Comparison of ENCODE assay signal across 15 mouse cellular contexts in the genomic region with DNA sequence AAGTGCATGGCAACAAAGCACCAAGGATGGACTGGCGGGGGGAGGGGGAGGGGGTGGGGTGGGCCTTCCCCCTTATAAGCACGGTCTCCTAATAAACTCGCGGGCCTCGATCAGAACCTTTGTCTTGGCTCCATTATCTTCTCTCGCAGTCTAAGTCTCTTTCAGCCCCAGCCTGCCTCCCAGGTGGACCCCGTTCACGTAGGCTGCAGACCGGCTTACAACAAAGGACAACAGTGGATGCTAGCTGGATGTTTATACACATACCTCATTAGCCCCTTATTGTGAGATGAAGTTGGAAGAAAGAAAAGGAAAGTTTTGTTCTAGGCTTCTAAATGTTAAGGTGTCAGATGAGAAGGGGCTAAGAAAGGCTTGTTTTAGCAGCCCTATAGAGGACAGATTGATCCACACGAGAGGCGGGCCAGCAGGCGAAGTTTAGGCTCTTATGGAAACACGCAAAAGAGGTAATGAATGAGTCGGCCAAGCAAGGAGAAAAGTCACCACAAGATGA.
DNase-seq lines count a peak whose midpoint lies in the region; ATAC-seq and TF ChIP-seq lines count a peak whose summit lies in the region.
"Had no signal": no experiment of that assay in that cellular context is flagged by ENCODE, and none has a peak within 500 bp of the region (broad histone marks: within the 10 kb centered on the region; RNA-seq: fewer than 3 reads in every experiment).

No protein-coding gene starts in this region.

- H3K36me3 ChIP-seq in embryonic facial prominence, embryonic 14.5 days (ENCODE audit: control insufficient read depth, insufficient read depth, low read length) = no peaks in the 10 kb centered on the region
- H3K36me3 ChIP-seq in hindbrain, embryonic 13.5 days = no peaks in the 10 kb centered on the region
- no peaks in the 10 kb centered on the region for H3K36me3 ChIP-seq in midbrain, embryonic 14.5 days (ENCODE audit: control insufficient read depth, insufficient read depth, low read length)
- H3K36me3 ChIP-seq in heart, adult 2 months (ENCODE audit: control insufficient read depth, insufficient read depth, low read length) = no peaks in the 10 kb centered on the region
- H3K36me3 ChIP-seq: liver, embryonic 13.5 days had no signal

- no peaks in the 10 kb centered on the region for H3K79me2 ChIP-seq in heart, adult 2 months (replicated peaks; ENCODE audit: control insufficient read depth, insufficient read depth, low read length)

- TF ChIP-seq EP300 in heart, adult 2 months (IDR thresholded peaks at IDR 0.05; ENCODE audit: insufficient read depth, low read depth, low read length) = no peak

- intact Hi-C loops in heart, adult 2 months (cut with DNase I) = no loop called here

- no peak overlapping the region for H3K4me3 ChIP-seq in embryonic facial prominence, embryonic 14.5 days (ENCODE audit: low read depth, low read length)
- H3K4me3 ChIP-seq in hindbrain, embryonic 13.5 days = no peak overlapping the region
- no peak overlapping the region; the same call in 1 of the 2 replicates for H3K4me3 ChIP-seq in midbrain, embryonic 14.5 days (replicated peaks; ENCODE audit: low read depth, low read length)
- no peak overlapping the region for H3K4me3 ChIP-seq in heart, adult 2 months
- H3K4me3 ChIP-seq: left cerebral cortex, adult 2 months; liver, embryonic 13.5 days had no signal

- TF ChIP-seq POLR2A in heart, adult 2 months (IDR thresholded peaks at IDR 0.05; ENCODE audit: insufficient read depth, low read depth, low read length) = no peak

- H3K4me1 ChIP-seq in embryonic facial prominence, embryonic 14.5 days (ENCODE audit: control insufficient read depth, insufficient read depth, low read length) = no peaks in the 10 kb centered on the region; the same call in 1 of the 2 replicates
- H3K4me1 ChIP-seq in hindbrain, embryonic 13.5 days (replicated peaks) = peaks cover 14% of the 10 kb centered on the region
- peaks cover 4% of the 10 kb centered on the region; the same call in 1 of the 2 replicates for H3K4me1 ChIP-seq in midbrain, embryonic 14.5 days (ENCODE audit: control insufficient read depth, insufficient read depth, low read length)
- H3K4me1 ChIP-seq in heart, adult 2 months (ENCODE audit: control insufficient read depth, insufficient read depth, low read length) = no peaks in the 10 kb centered on the region

- no peak for ATAC-seq in embryonic facial prominence, embryonic 14.5 days (ENCODE audit: low read depth)
- ATAC-seq in hindbrain, embryonic 13.5 days (ENCODE audit: low FRiP score) = no peak
- peak; percentile 34; the same call in 1 of the 2 replicates for ATAC-seq in midbrain, embryonic 14.5 days (ENCODE audit: low FRiP score, low TSS enrichment)
- ATAC-seq: Patski had no signal

- H3K9me3 ChIP-seq in embryonic facial prominence, embryonic 14.5 days (ENCODE audit: control insufficient read depth, low read length) = no peaks in the 10 kb centered on the region
- no peaks in the 10 kb centered on the region for H3K9me3 ChIP-seq in hindbrain, embryonic 13.5 days
- no peaks in the 10 kb centered on the region for H3K9me3 ChIP-seq in midbrain, embryonic 14.5 days (ENCODE audit: control insufficient read depth, low read length)
- H3K9me3 ChIP-seq: liver, embryonic 13.5 days had no signal

- H3K27ac ChIP-seq in embryonic facial prominence, embryonic 14.5 days (replicated peaks; ENCODE audit: low read depth, low read length) = no peak overlapping the region
- no peak overlapping the region for H3K27ac ChIP-seq in hindbrain, embryonic 13.5 days
- H3K27ac ChIP-seq in midbrain, embryonic 14.5 days (replicated peaks; ENCODE audit: low read depth, low read length) = no peak overlapping the region
- no peak overlapping the region for H3K27ac ChIP-seq in heart, adult 2 months
- H3K27ac ChIP-seq: kidney, postnatal 0 days; left cerebral cortex, adult 2 months; liver, embryonic 13.5 days; macrophage had no signal

- 0 out of 2 replicates have a peak overlapping the region, but pooled peaks have one; percentile 15 for H3K4me2 ChIP-seq in embryonic facial prominence, embryonic 14.5 days (ENCODE audit: low read depth, low read length)
- peak overlapping the region; percentile 44 for H3K4me2 ChIP-seq in hindbrain, embryonic 13.5 days
- H3K4me2 ChIP-seq in midbrain, embryonic 14.5 days (ENCODE audit: low read length) = peak overlapping the region; percentile 47
- H3K4me2 ChIP-seq: liver, embryonic 13.5 days had no signal

- no peak for TF ChIP-seq CTCF in heart, adult 2 months (IDR thresholded peaks at IDR 0.05)

- no peaks in the 10 kb centered on the region for H3K27me3 ChIP-seq in embryonic facial prominence, embryonic 14.5 days (replicated peaks; ENCODE audit: control insufficient read depth, insufficient read depth, low read length)
- H3K27me3 ChIP-seq in hindbrain, embryonic 13.5 days = no peaks in the 10 kb centered on the region
- H3K27me3 ChIP-seq in midbrain, embryonic 14.5 days (ENCODE audit: control insufficient read depth, insufficient read depth, low read length) = no peaks in the 10 kb centered on the region
- no peaks in the 10 kb centered on the region for H3K27me3 ChIP-seq in heart, adult 2 months (ENCODE audit: control insufficient read depth, insufficient read depth, low read length)
- H3K27me3 ChIP-seq: liver, embryonic 13.5 days had no signal

- 43% methylated on average over 14 of the region's 14 CpGs for WGBS in embryonic facial prominence, embryonic 14.5 days
- 34% methylated on average over 14 of the region's 14 CpGs for WGBS in hindbrain, embryonic 13.5 days
- 19% methylated on average over 14 of the region's 14 CpGs for WGBS in midbrain, embryonic 14.5 days
- 73% methylated on average over 14 of the region's 14 CpGs for WGBS in heart, adult 2 months

- DNase-seq in embryo, embryonic 9.5 days (ENCODE audit: extremely low spot score) = peak; percentile 20
- DNase-seq in embryonic facial prominence, embryonic 14.5 days (ENCODE audit: low spot score) = no peak
- peak; percentile 28 for DNase-seq in midbrain, embryonic 14.5 days
- DNase-seq in lung, postnatal 10 days = no peak
- no peak for DNase-seq in heart, adult 2 months
- no peak for DNase-seq in c-Kit-positive CD71-positive TER-119-positive erythroid progenitor cells, embryonic 14.5 days (ENCODE audit: low spot score)
- DNase-seq: heart, postnatal 36 days; liver, embryonic 13.5 days; right cerebral cortex, postnatal 14 days; thymus, postnatal 4 days had no signal

- no peak overlapping the region for H3K9ac ChIP-seq in embryonic facial prominence, embryonic 14.5 days (ENCODE audit: low read depth, low read length)
- H3K9ac ChIP-seq in hindbrain, embryonic 13.5 days = no peak overlapping the region
- H3K9ac ChIP-seq in midbrain, embryonic 14.5 days (replicated peaks; ENCODE audit: low read length) = peak overlapping the region; percentile 29; the same call in 1 of the 2 replicates
- no peak overlapping the region for H3K9ac ChIP-seq in heart, adult 2 months (ENCODE audit: low read depth, low read length)
- H3K9ac ChIP-seq: liver, embryonic 13.5 days had no signal

Comparison
In these comparisons a context has a peak if more than half of its experiments do, and no peak if none do; other contexts are left out.
1. DNase-seq: peak in embryo, embryonic 9.5 days (single experiment) and midbrain, embryonic 14.5 days (single experiment); none in embryonic facial prominence, embryonic 14.5 days (single experiment), lung, postnatal 10 days (single experiment), heart, adult 2 months (0 of 2) and c-Kit-positive CD71-positive TER-119-positive erythroid progenitor cells, embryonic 14.5 days (single experiment).
2. Peak in every context shown above with its lines, with median percentiles within 50 percentile points of each other: H3K4me2 ChIP-seq.